Comparison of ENCODE assay signal across 8 mouse cellular contexts in genomic region chr5:64809864-64810263, GRCm38 (mm10). TPM values are rescaled to one million over a fixed set of nuclear protein-coding genes. Genes with fewer than 3 reads are reported as not detected.
A peak's percentile ranks its signal among the peaks of the same experiment; 100 is the strongest.
DNase-seq lines count a peak whose midpoint lies in the region; ATAC-seq and TF ChIP-seq lines count a peak whose summit lies in the region.

No protein-coding gene starts in this region.

- no peaks in the 10 kb centered on the region for H3K36me3 ChIP-seq in hindbrain, postnatal 0 days (ENCODE audit: insufficient read depth, low read length)
- no peaks in the 10 kb centered on the region for H3K36me3 ChIP-seq in midbrain, embryonic 12.5 days

- H3K4me3 ChIP-seq in hindbrain, postnatal 0 days (ENCODE audit: low read length), result no peak overlapping the region
- no peak overlapping the region for H3K4me3 ChIP-seq in midbrain, embryonic 12.5 days

- WGBS in hindbrain, postnatal 0 days, result 79% methylated on average over 11 of the region's 11 CpGs
- 82% methylated on average over 11 of the region's 11 CpGs for WGBS in midbrain, embryonic 12.5 days

- DNase-seq in heart, adult 18-20 months, result peak; percentile 56 to 69
- DNase-seq in heart, postnatal 25 days (ENCODE audit: low spot score), result no peak
- peak; percentile 74 for DNase-seq in c-Kit-negative CD71-positive TER-119-positive erythroid progenitor cells, embryonic 14.5 days (ENCODE audit: low read depth, low spot score)
- DNase-seq in hindbrain, postnatal 0 days (ENCODE audit: low spot score), result no peak
- no peak for DNase-seq in cerebellum, adult 11-12 months
- DNase-seq in layer of hippocampus, adult 9-10 months (ENCODE audit: low spot score), result no peak
- no peak for DNase-seq in MN1 (ENCODE audit: low spot score)

- H3K9me3 ChIP-seq in hindbrain, postnatal 0 days (ENCODE audit: low read length), result no peaks in the 10 kb centered on the region
- no peaks in the 10 kb centered on the region for H3K9me3 ChIP-seq in midbrain, embryonic 12.5 days

- H3K4me1 ChIP-seq in hindbrain, postnatal 0 days (ENCODE audit: insufficient read depth, low read length), result peaks cover 21% of the 10 kb centered on the region; the same call in 1 of the 2 replicates
- H3K4me1 ChIP-seq in midbrain, embryonic 12.5 days, result peaks cover 66% of the 10 kb centered on the region

- no peak for ATAC-seq in hindbrain, postnatal 0 days
- ATAC-seq in midbrain, embryonic 12.5 days (ENCODE audit: low FRiP score, low read depth), result no peak

- H3K27ac ChIP-seq in hindbrain, postnatal 0 days, result peak overlapping the region; percentile 70; the same call in 1 of the 2 replicates
- peak overlapping the region; percentile 89 for H3K27ac ChIP-seq in midbrain, embryonic 12.5 days (replicated peaks)

- no peak overlapping the region for H3K9ac ChIP-seq in hindbrain, postnatal 0 days (replicated peaks; ENCODE audit: low read length)
- no peak overlapping the region for H3K9ac ChIP-seq in midbrain, embryonic 12.5 days (replicated peaks)

- intact Hi-C loops in heart, postnatal 25 days (cut with DNase I), result loop anchor here (5.0 kb wide), 1 partner anchor 128 kb away; no protein-coding TSS in a partner anchor

- TF ChIP-seq CTCF in hindbrain, postnatal 0 days (IDR thresholded peaks at IDR 0.05; ENCODE audit: low read depth), result no peak

- H3K4me2 ChIP-seq in hindbrain, postnatal 0 days (ENCODE audit: low read depth, low read length), result no peak overlapping the region
- H3K4me2 ChIP-seq in midbrain, embryonic 12.5 days (replicated peaks), result no peak overlapping the region

- H3K27me3 ChIP-seq in hindbrain, postnatal 0 days (ENCODE audit: insufficient read depth, low read length), result no peaks in the 10 kb centered on the region
- no peaks in the 10 kb centered on the region for H3K27me3 ChIP-seq in midbrain, embryonic 12.5 days

RNA-seq across cellular contexts. Expression of gene Klf3, which starts 6.7 kb away (rescaled TPM):
- 10 to 100 TPM; 36.9 to 49.1 TPM for total RNA-seq in heart, adult 18-20 months (2021)
- total RNA-seq in heart, postnatal 25 days (2021), result 10 to 100 TPM; 43.6 to 55.6 TPM
- 22.6 and 22.9 TPM in 2 replicates for total RNA-seq in hindbrain, postnatal 0 days (2014; rRNA removed)
- polyA plus RNA-seq in hindbrain, postnatal 0 days (2015; fragmentation: Nextera tagmentation; extraction: Ambion mirVana), result 37.1 and 37.5 TPM in 2 replicates
- 37.4 and 39.9 TPM in 2 replicates for polyA plus RNA-seq in midbrain, embryonic 12.5 days (2016; fragmentation: Nextera tagmentation; extraction: Ambion mirVana)

Comparison
In these comparisons a context has a peak if more than half of its experiments do, and no peak if none do; other contexts are left out.
1. DNase-seq: peak in heart, adult 18-20 months (2 of 2) and c-Kit-negative CD71-positive TER-119-positive erythroid progenitor cells, embryonic 14.5 days (single experiment); none in heart, postnatal 25 days (single experiment), hindbrain, postnatal 0 days (single experiment), cerebellum, adult 11-12 months (single experiment), layer of hippocampus, adult 9-10 months (single experiment) and MN1 (single experiment).